In the genomic region with DNA sequence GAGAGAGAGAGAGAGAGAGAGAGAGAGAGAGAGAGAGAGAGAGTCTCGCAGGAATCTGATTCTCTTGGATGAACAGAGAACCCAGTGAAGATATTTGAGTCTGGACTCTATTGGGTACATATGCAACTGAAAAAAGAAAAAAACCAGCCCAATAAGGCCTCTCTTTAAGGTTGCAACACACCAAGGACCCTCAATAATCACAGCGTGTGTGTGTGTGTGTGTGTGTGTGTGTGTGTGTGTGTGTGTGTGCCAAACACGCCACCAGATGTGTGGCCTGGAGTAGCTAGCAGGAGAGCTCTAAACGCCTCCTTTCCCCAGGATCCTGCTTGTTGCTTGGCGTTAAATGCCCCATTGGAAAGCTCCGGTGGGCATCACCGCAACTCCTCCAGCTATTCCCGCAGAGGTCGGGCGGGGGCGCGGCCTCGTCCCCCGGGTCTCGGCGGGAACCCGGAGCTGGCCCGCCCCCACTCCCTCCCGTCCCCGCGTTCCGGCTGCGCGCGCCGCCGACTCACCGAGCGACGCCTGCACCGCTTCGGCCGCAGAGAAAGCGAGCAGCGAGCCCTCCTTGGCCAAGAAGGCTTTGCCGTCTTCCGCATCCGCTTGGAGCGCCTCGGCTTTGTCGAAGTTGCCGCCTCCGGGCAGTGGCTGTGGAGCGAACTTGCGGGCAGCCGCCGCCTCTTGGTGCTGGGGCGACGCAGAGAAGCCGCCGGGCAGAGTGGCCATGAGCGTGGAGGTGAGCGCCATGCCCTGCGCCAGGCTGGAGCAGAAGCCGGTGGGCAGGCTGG, we compare ENCODE assay signal across 10 mouse cellular contexts. TPM values are rescaled to one million over a fixed set of nuclear protein-coding genes. Genes with fewer than 3 reads are reported as not detected.
A peak's percentile ranks its signal among the peaks of the same experiment; 100 is the strongest.
DNase-seq lines count a peak whose midpoint lies in the region; ATAC-seq lines count a peak whose summit lies in the region.
"Had no signal": no experiment of that assay in that cellular context is flagged by ENCODE, and none has a peak within 500 bp of the region (broad histone marks: within the 10 kb centered on the region; RNA-seq: fewer than 3 reads in every experiment).

No protein-coding gene starts in this region.

- H3K4me2 ChIP-seq in heart, embryonic 11.5 days: peak overlapping the region; percentile 86
- peak overlapping the region; percentile 79 for H3K4me2 ChIP-seq in hindbrain, embryonic 12.5 days (replicated peaks)

- WGBS in heart, embryonic 11.5 days (ENCODE audit: insufficient replicate concordance): 0% methylated on average over 53 of the region's 55 CpGs
- WGBS in hindbrain, embryonic 12.5 days: under 1% methylated on average over 55 of the region's 55 CpGs

- intact Hi-C loops in gastrocnemius, postnatal 14 days (cut with DNase I; ENCODE audit: low total_unique reads): loop anchor here (10.0 kb wide), 1 partner anchor 155 kb away; no protein-coding TSS in a partner anchor

- H3K36me3 ChIP-seq in heart, embryonic 11.5 days (ENCODE audit: control insufficient read depth, insufficient read depth, low read length): no peaks in the 10 kb centered on the region
- no peaks in the 10 kb centered on the region for H3K36me3 ChIP-seq in hindbrain, embryonic 12.5 days

- peak overlapping the region; percentile 54 for H3K4me3 ChIP-seq in heart, embryonic 11.5 days (ENCODE audit: low read depth, low read length)
- peak overlapping the region; percentile 57 for H3K4me3 ChIP-seq in hindbrain, embryonic 12.5 days

- peak overlapping the region; percentile 34; the same call in 1 of the 2 replicates for H3K9ac ChIP-seq in heart, embryonic 11.5 days (ENCODE audit: low read depth, low read length)
- H3K9ac ChIP-seq in hindbrain, embryonic 12.5 days: peak overlapping the region; percentile 74

- H3K9me3 ChIP-seq in heart, embryonic 11.5 days (replicated peaks; ENCODE audit: control insufficient read depth, low read length): no peaks in the 10 kb centered on the region
- H3K9me3 ChIP-seq in hindbrain, embryonic 12.5 days (replicated peaks): no peaks in the 10 kb centered on the region

- DNase-seq in heart, adult 8-10 months (ENCODE audit: low spot score): no peak
- DNase-seq in embryo, embryonic 10 days (ENCODE audit: low spot score): peak; percentile 73
- DNase-seq in lung, postnatal 10 days: peak; percentile 31
- no peak for DNase-seq in B cell, adult 2 months
- no peak for DNase-seq in layer of hippocampus, postnatal 10 days (ENCODE audit: low spot score in 2 of 2)
- DNase-seq in gastrocnemius, postnatal 14 days: no peak

- peaks cover 27% of the 10 kb centered on the region for H3K4me1 ChIP-seq in heart, embryonic 11.5 days (ENCODE audit: control insufficient read depth, insufficient read depth, low read length)
- peaks cover 75% of the 10 kb centered on the region for H3K4me1 ChIP-seq in hindbrain, embryonic 12.5 days

- no peak overlapping the region for H3K27ac ChIP-seq in heart, embryonic 11.5 days (ENCODE audit: low read depth, low read length)
- H3K27ac ChIP-seq in hindbrain, embryonic 12.5 days: peak overlapping the region; percentile 82

- peaks cover 96% of the 10 kb centered on the region for H3K27me3 ChIP-seq in heart, embryonic 11.5 days (ENCODE audit: control insufficient read depth, insufficient read depth, low read length)
- peaks cover 86% of the 10 kb centered on the region for H3K27me3 ChIP-seq in hindbrain, embryonic 12.5 days

- ATAC-seq in heart, embryonic 11.5 days (replicated peaks; ENCODE audit: insufficient number of reproducible peaks, low FRiP score, low TSS enrichment): no peak
- ATAC-seq in hindbrain, embryonic 12.5 days (ENCODE audit: low FRiP score): no peak

RNA-seq across cellular contexts. Expression of a gene that starts 1.1 kb away (rescaled TPM):
- 0.17 and 0.39 TPM in 2 replicates for polyA plus RNA-seq in heart, embryonic 11.5 days (2014; fragmentation: Nextera tagmentation; extraction: Ambion mirVana)
- under 1 TPM in 1 of 4 experiments, not detected in 3; 0.22 TPM for total RNA-seq in heart, adult 8-10 months (2022)
- 46.1 and 63.6 TPM in 2 replicates for polyA plus RNA-seq in hindbrain, embryonic 12.5 days (2016; fragmentation: Nextera tagmentation; extraction: Ambion mirVana)
- total RNA-seq in layer of hippocampus, postnatal 10 days (2021): under 1 TPM; 0.55 to 0.67 TPM
- not detected for total RNA-seq in gastrocnemius, postnatal 14 days (2021)
- total RNA-seq: heart, postnatal 10 days; MEL had no signal

Comparison
In these comparisons a context has a peak if more than half of its experiments do, and no peak if none do; other contexts are left out.
1. DNase-seq: peak in embryo, embryonic 10 days (single experiment) and lung, postnatal 10 days (single experiment); none in heart, adult 8-10 months (single experiment), B cell, adult 2 months (0 of 2), layer of hippocampus, postnatal 10 days (0 of 2) and gastrocnemius, postnatal 14 days (single experiment).